Mouse (Mus musculus): ENCODE data around the gene Gm11437. TPM values are rescaled to one million over a fixed set of nuclear protein-coding genes. Genes with fewer than 3 reads are reported as not detected.
A peak's percentile ranks its signal among the peaks of the same experiment; 100 is the strongest.

The Gm11437 gene
- polyA plus RNA-seq, 1 experiment from 2014 or later: 0.14 TPM

- no peaks in the 10 kb centered on the region for H3K36me3 ChIP-seq (replicated peaks; ENCODE audit: insufficient read depth, low read length)
- H3K27ac ChIP-seq (ENCODE audit: low read depth): peak overlapping the region; percentile 30; the same call in 1 of the 2 replicates
- 61% methylated on average over 11 of the region's 11 CpGs for WGBS (ENCODE audit: insufficient replicate concordance)
- no peaks in the 10 kb centered on the region for H3K9me3 ChIP-seq (ENCODE audit: low read length)
- H3K4me3 ChIP-seq (ENCODE audit: low read depth, low read length): 0 out of 2 replicates have a peak overlapping the region, but pooled peaks have one; percentile 18
- no peaks in the 10 kb centered on the region for H3K27me3 ChIP-seq (ENCODE audit: insufficient read depth, low read length)
- no peak overlapping the region for H3K9ac ChIP-seq (replicated peaks)
- H3K4me2 ChIP-seq (ENCODE audit: low read depth, low read length): peak overlapping the region; percentile 45
- H3K4me1 ChIP-seq (ENCODE audit: insufficient read depth): no peaks in the 10 kb centered on the region; the same call in 1 of the 2 replicates
- peak; percentile 33; the same call in 1 of the 2 replicates for ATAC-seq
- no peak for TF ChIP-seq EP300 (IDR thresholded peaks at IDR 0.05; ENCODE audit: low read depth)
- no peak for TF ChIP-seq CTCF (IDR thresholded peaks at IDR 0.05; ENCODE audit: low read depth)
- DNase-seq: no peak
Measured at GRCm38 (mm10) chr11:84172539-84173435, 5.5 kb upstream of the Gm11437 start.

GRCm38 (mm10) chr11:84168701-84169288, 1.5 kb upstream of the Gm11437 start:
- Histone ChIP-seq H3K9ac (replicated peaks) (no peak overlapping the region), H3K9me3 (ENCODE audit: low read length) (no peaks in the 10 kb centered on the region), H3K4me1 (ENCODE audit: insufficient read depth) (no peaks in the 10 kb centered on the region; the same call in 1 of the 2 replicates), H3K27me3 (ENCODE audit: insufficient read depth, low read length) (no peaks in the 10 kb centered on the region), H3K4me2 (ENCODE audit: low read depth, low read length) (peak overlapping the region; percentile 53), H3K36me3 (replicated peaks; ENCODE audit: insufficient read depth, low read length) (no peaks in the 10 kb centered on the region), H3K27ac (ENCODE audit: low read depth) (peak overlapping the region; percentile 91), H3K4me3 (ENCODE audit: low read depth, low read length) (no peak overlapping the region)
- WGBS (ENCODE audit: insufficient replicate concordance): 13% methylated on average over 7 of the region's 7 CpGs
- 0 out of 2 replicates have a peak, but pooled peaks have one; percentile 24 for TF ChIP-seq EP300 (IDR thresholded peaks at IDR 0.05; ENCODE audit: low read depth)
- TF ChIP-seq CTCF (IDR thresholded peaks at IDR 0.05; ENCODE audit: low read depth): peak; percentile 86
- ATAC-seq (peak; percentile 95), DNase-seq (peak; percentile 52)

GRCm38 (mm10) chr11:84164561-84164960, 2.7 kb downstream of the Gm11437 start:
- H3K4me2 ChIP-seq (ENCODE audit: low read depth, low read length): no peak overlapping the region
- no peak overlapping the region for H3K27ac ChIP-seq (ENCODE audit: low read depth)
- H3K27me3 ChIP-seq (ENCODE audit: insufficient read depth, low read length): no peaks in the 10 kb centered on the region
- TF ChIP-seq EP300 (IDR thresholded peaks at IDR 0.05; ENCODE audit: low read depth) (no peak), CTCF (IDR thresholded peaks at IDR 0.05; ENCODE audit: low read depth) (no peak)
- 61% methylated on average over 4 of the region's 4 CpGs for WGBS (ENCODE audit: insufficient replicate concordance)
- no peaks in the 10 kb centered on the region; the same call in 1 of the 2 replicates for H3K4me1 ChIP-seq (ENCODE audit: insufficient read depth)
- H3K9ac ChIP-seq (replicated peaks): no peak overlapping the region
- no peaks in the 10 kb centered on the region for H3K9me3 ChIP-seq (ENCODE audit: low read length)
- DNase-seq (no peak), ATAC-seq (no peak)
- H3K36me3 ChIP-seq (replicated peaks; ENCODE audit: insufficient read depth, low read length): no peaks in the 10 kb centered on the region
- H3K4me3 ChIP-seq (ENCODE audit: low read depth, low read length): no peak overlapping the region

- ATAC-seq: no peak
- TF ChIP-seq EP300 (IDR thresholded peaks at IDR 0.05; ENCODE audit: low read depth) (no peak), CTCF (IDR thresholded peaks at IDR 0.05; ENCODE audit: low read depth) (no peak)
- no peak for DNase-seq
- Histone ChIP-seq H3K27ac (ENCODE audit: low read depth) (no peak overlapping the region), H3K4me3 (ENCODE audit: low read depth, low read length) (no peak overlapping the region), H3K9me3 (ENCODE audit: low read length) (no peaks in the 10 kb centered on the region), H3K4me2 (ENCODE audit: low read depth, low read length) (no peak overlapping the region), H3K9ac (replicated peaks) (no peak overlapping the region), H3K36me3 (replicated peaks; ENCODE audit: insufficient read depth, low read length) (no peaks in the 10 kb centered on the region), H3K27me3 (ENCODE audit: insufficient read depth, low read length) (no peaks in the 10 kb centered on the region), H3K4me1 (ENCODE audit: insufficient read depth) (no peaks in the 10 kb centered on the region; the same call in 1 of the 2 replicates)
- 76% methylated on average over 6 of the region's 6 CpGs for WGBS (ENCODE audit: insufficient replicate concordance)
Measured at GRCm38 (mm10) chr11:84164123-84164522, 3.2 kb downstream of the Gm11437 start.

- H3K9ac ChIP-seq (replicated peaks): no peak overlapping the region
- no peak overlapping the region for H3K27ac ChIP-seq (ENCODE audit: low read depth)
- no peaks in the 10 kb centered on the region for H3K9me3 ChIP-seq (ENCODE audit: low read length)
- no peak for ATAC-seq
- no peak for DNase-seq
- H3K27me3 ChIP-seq (ENCODE audit: insufficient read depth, low read length): no peaks in the 10 kb centered on the region
- no peak overlapping the region for H3K4me3 ChIP-seq (ENCODE audit: low read depth, low read length)
- no peaks in the 10 kb centered on the region for H3K4me1 ChIP-seq (ENCODE audit: insufficient read depth)
- WGBS (ENCODE audit: insufficient replicate concordance): 80% methylated on average over 4 of the region's 4 CpGs
- H3K36me3 ChIP-seq (replicated peaks; ENCODE audit: insufficient read depth, low read length): no peaks in the 10 kb centered on the region
- no peak overlapping the region for H3K4me2 ChIP-seq (ENCODE audit: low read depth, low read length)
- TF ChIP-seq CTCF (IDR thresholded peaks at IDR 0.05; ENCODE audit: low read depth): no peak
Measured at GRCm38 (mm10) chr11:84156535-84157262, 10.6 kb downstream of the Gm11437 start.

GRCm38 (mm10) chr11:84150884-84151283, 16.4 kb downstream of the Gm11437 start:
- H3K4me3 ChIP-seq (ENCODE audit: low read depth, low read length): no peak overlapping the region
- H3K27me3 ChIP-seq (ENCODE audit: insufficient read depth, low read length): no peaks in the 10 kb centered on the region
- ATAC-seq (no peak), DNase-seq (no peak)
- no peak for TF ChIP-seq EP300 (IDR thresholded peaks at IDR 0.05; ENCODE audit: low read depth)
- peak; percentile 51 for TF ChIP-seq CTCF (IDR thresholded peaks at IDR 0.05; ENCODE audit: low read depth)
- H3K9ac ChIP-seq (replicated peaks): no peak overlapping the region
- no peak overlapping the region for H3K4me2 ChIP-seq (ENCODE audit: low read depth, low read length)
- 0 out of 2 replicates have a peak, but pooled peaks cover 4% of the 10 kb centered on the region for H3K4me1 ChIP-seq (ENCODE audit: insufficient read depth)
- no peaks in the 10 kb centered on the region for H3K9me3 ChIP-seq (ENCODE audit: low read length)
- no peak overlapping the region for H3K27ac ChIP-seq (ENCODE audit: low read depth)
- no peaks in the 10 kb centered on the region for H3K36me3 ChIP-seq (replicated peaks; ENCODE audit: insufficient read depth, low read length)
- WGBS (ENCODE audit: insufficient replicate concordance): 59% methylated on average over 2 of the region's 2 CpGs
